Comparison of ENCODE assay signal across 19 mouse cellular contexts in the genomic region with DNA sequence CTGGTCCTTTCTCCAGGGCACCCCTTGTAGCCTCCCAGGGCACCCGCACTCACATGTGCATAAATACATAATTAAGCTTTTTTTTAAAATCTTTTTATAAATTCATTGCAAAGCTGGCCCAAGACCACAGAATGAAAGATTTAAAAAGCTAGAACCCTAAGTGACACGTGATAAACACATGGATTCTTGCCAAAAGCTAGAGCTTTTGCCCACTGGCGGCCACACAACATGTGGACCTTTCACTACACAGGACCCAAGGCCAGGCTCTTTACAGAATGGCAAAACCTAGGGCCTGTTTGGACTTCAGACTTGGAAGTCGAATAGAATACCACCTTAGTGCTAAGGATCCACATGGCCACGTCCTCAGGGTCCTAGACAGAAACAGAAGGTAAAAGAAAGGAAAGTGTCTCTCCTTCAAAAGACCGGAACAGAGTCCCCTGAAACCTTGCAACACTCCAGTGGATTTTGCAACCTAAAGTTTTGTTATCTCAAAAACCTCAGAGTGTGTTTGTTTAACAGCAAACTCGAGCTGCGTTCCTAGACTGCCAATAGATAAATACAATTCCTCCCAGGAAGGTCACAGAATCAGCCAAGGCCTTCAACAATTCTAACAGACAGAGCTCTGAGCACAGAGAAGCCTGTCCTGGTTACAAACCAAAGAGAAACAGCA. TPM values are rescaled to one million over a fixed set of nuclear protein-coding genes. Genes with fewer than 3 reads are reported as not detected.
DNase-seq lines count a peak whose midpoint lies in the region; ATAC-seq and TF ChIP-seq lines count a peak whose summit lies in the region.
"Had no signal": no experiment of that assay in that cellular context is flagged by ENCODE, and none has a peak within 500 bp of the region (broad histone marks: within the 10 kb centered on the region; RNA-seq: fewer than 3 reads in every experiment).

No protein-coding gene starts in this region.

- TF ChIP-seq POLR2A in lung, adult 2 months (IDR thresholded peaks at IDR 0.05; ENCODE audit: borderline replicate concordance, extremely low read depth, low read depth, low read length), result no peak

- H3K36me3 ChIP-seq in lung, embryonic 14.5 days (ENCODE audit: insufficient read depth), result peaks cover 13% of the 10 kb centered on the region; the same call in 1 of the 2 replicates
- peaks cover 14% of the 10 kb centered on the region for H3K36me3 ChIP-seq in intestine, postnatal 0 days (ENCODE audit: control insufficient read depth, insufficient read depth)
- H3K36me3 ChIP-seq in liver, embryonic 15.5 days (replicated peaks), result no peaks in the 10 kb centered on the region
- peaks cover 28% of the 10 kb centered on the region for H3K36me3 ChIP-seq in heart, embryonic 10.5 days

- H3K4me2 ChIP-seq in lung, embryonic 14.5 days, result no peak overlapping the region
- H3K4me2 ChIP-seq in intestine, postnatal 0 days (replicated peaks; ENCODE audit: low read depth), result no peak overlapping the region
- H3K4me2 ChIP-seq in liver, embryonic 15.5 days, result peak overlapping the region; percentile 14; the same call in 1 of the 2 replicates
- H3K4me2 ChIP-seq: embryonic facial prominence, embryonic 13.5 days had no signal

- H3K9me3 ChIP-seq in lung, embryonic 14.5 days (ENCODE audit: low read depth, low read length), result no peaks in the 10 kb centered on the region
- H3K9me3 ChIP-seq in intestine, postnatal 0 days (ENCODE audit: control insufficient read depth), result no peaks in the 10 kb centered on the region
- H3K9me3 ChIP-seq in liver, embryonic 15.5 days (replicated peaks), result no peaks in the 10 kb centered on the region
- H3K9me3 ChIP-seq in heart, embryonic 10.5 days, result no peaks in the 10 kb centered on the region
- H3K9me3 ChIP-seq: embryonic facial prominence, embryonic 13.5 days had no signal

- peak; percentile 56 for DNase-seq in lung, embryonic 14.5 days
- no peak for DNase-seq in lung, adult 2 months
- no peak for DNase-seq in thymus, postnatal 25 days
- DNase-seq in embryo, embryonic 10 days (ENCODE audit: low spot score), result no peak
- no peak for DNase-seq in heart, embryonic 10.5 days (ENCODE audit: low spot score)
- DNase-seq: cerebellum, postnatal 36 days; gastrocnemius, postnatal 36 days; kidney, adult 2 months; kidney, postnatal 4 days; left cerebral cortex, postnatal 4 days; midbrain, embryonic 14.5 days; right cerebral cortex, postnatal 25 days; thymus, postnatal 14 days had no signal

- 37% methylated on average over 8 of the region's 8 CpGs for WGBS in lung, embryonic 14.5 days
- 41% methylated on average over 8 of the region's 8 CpGs for WGBS in lung, adult 2 months
- 42% methylated on average over 8 of the region's 8 CpGs for WGBS in intestine, postnatal 0 days
- WGBS in liver, embryonic 15.5 days (ENCODE audit: insufficient replicate concordance), result 29% methylated on average over 8 of the region's 8 CpGs
- 57% methylated on average over 8 of the region's 8 CpGs for WGBS in heart, embryonic 10.5 days

- no peak overlapping the region for H3K27ac ChIP-seq in lung, embryonic 14.5 days (ENCODE audit: low read depth)
- H3K27ac ChIP-seq in intestine, postnatal 0 days (ENCODE audit: low read depth, low read length), result peak overlapping the region; percentile 35
- peak overlapping the region; percentile 58 for H3K27ac ChIP-seq in liver, embryonic 15.5 days (replicated peaks)
- H3K27ac ChIP-seq in heart, embryonic 10.5 days, result no peak overlapping the region
- H3K27ac ChIP-seq: embryonic facial prominence, embryonic 13.5 days had no signal

- no peak for TF ChIP-seq CTCF in lung, embryonic 14.5 days (IDR thresholded peaks at IDR 0.05; ENCODE audit: low read depth)
- TF ChIP-seq CTCF in lung, adult 2 months (IDR thresholded peaks at IDR 0.05; ENCODE audit: insufficient read depth, low read length), result no peak
- no peak for TF ChIP-seq CTCF in intestine, postnatal 0 days (IDR thresholded peaks at IDR 0.05; ENCODE audit: low read depth)

- no peaks in the 10 kb centered on the region for H3K4me1 ChIP-seq in lung, embryonic 14.5 days (ENCODE audit: insufficient read depth)
- peaks cover 12% of the 10 kb centered on the region for H3K4me1 ChIP-seq in lung, adult 2 months (ENCODE audit: control insufficient read depth, insufficient read depth, low read length)
- H3K4me1 ChIP-seq in intestine, postnatal 0 days (replicated peaks; ENCODE audit: control insufficient read depth, insufficient read depth, low read length), result peaks cover 16% of the 10 kb centered on the region
- H3K4me1 ChIP-seq in liver, embryonic 15.5 days (replicated peaks), result peaks cover 49% of the 10 kb centered on the region
- peaks cover 23% of the 10 kb centered on the region for H3K4me1 ChIP-seq in heart, embryonic 10.5 days
- H3K4me1 ChIP-seq: embryonic facial prominence, embryonic 13.5 days had no signal

- H3K27me3 ChIP-seq in lung, embryonic 14.5 days (ENCODE audit: insufficient read depth, low read length), result no peaks in the 10 kb centered on the region
- H3K27me3 ChIP-seq in intestine, postnatal 0 days (replicated peaks; ENCODE audit: control insufficient read depth, insufficient read depth, low read length), result no peaks in the 10 kb centered on the region
- H3K27me3 ChIP-seq in liver, embryonic 15.5 days, result no peaks in the 10 kb centered on the region
- H3K27me3 ChIP-seq in heart, embryonic 10.5 days (ENCODE audit: insufficient read depth, poor library complexity, severe bottlenecking), result no peaks in the 10 kb centered on the region
- H3K27me3 ChIP-seq: CH12.LX; embryonic facial prominence, embryonic 13.5 days had no signal

- no peak overlapping the region for H3K4me3 ChIP-seq in lung, embryonic 14.5 days (ENCODE audit: low read depth, low read length)
- no peak overlapping the region for H3K4me3 ChIP-seq in lung, adult 2 months (replicated peaks; ENCODE audit: extremely low read depth, low read depth, low read length)
- H3K4me3 ChIP-seq in intestine, postnatal 0 days (ENCODE audit: low read depth, low read length), result no peak overlapping the region
- H3K4me3 ChIP-seq in liver, embryonic 15.5 days (replicated peaks), result no peak overlapping the region
- no peak overlapping the region for H3K4me3 ChIP-seq in heart, embryonic 10.5 days
- H3K4me3 ChIP-seq: embryonic facial prominence, embryonic 13.5 days had no signal

- ATAC-seq in lung, embryonic 14.5 days (ENCODE audit: insufficient read depth), result no peak
- ATAC-seq in intestine, postnatal 0 days, result no peak
- ATAC-seq in liver, embryonic 15.5 days (ENCODE audit: insufficient read depth), result 0 out of 2 replicates have a peak, but pooled peaks have one; percentile 19
- peak; percentile 33 for ATAC-seq in megakaryocyte progenitor cell, adult 5-6 weeks (replicated peaks; ENCODE audit: poor library complexity)

- no peak overlapping the region for H3K9ac ChIP-seq in lung, embryonic 14.5 days
- no peak overlapping the region; the same call in 1 of the 2 replicates for H3K9ac ChIP-seq in intestine, postnatal 0 days (ENCODE audit: low read depth, low read length)
- H3K9ac ChIP-seq in liver, embryonic 15.5 days, result no peak overlapping the region
- H3K9ac ChIP-seq: embryonic facial prominence, embryonic 13.5 days had no signal

RNA-seq across cellular contexts. Expression of a gene that starts 15.6 kb away (rescaled TPM):
- 36.8 and 37.7 TPM in 2 replicates for polyA plus RNA-seq in lung, embryonic 14.5 days (2014; fragmentation: Nextera tagmentation; extraction: Ambion mirVana)
- 61.3 and 104 TPM in 2 replicates for polyA plus RNA-seq in lung, adult 2 months (2012; rRNA removed)
- 51.2 and 62.5 TPM in 2 replicates for polyA plus RNA-seq in intestine, postnatal 0 days (2015; fragmentation: Nextera tagmentation; extraction: Ambion mirVana)
- polyA plus RNA-seq in liver, embryonic 15.5 days (2015; fragmentation: Nextera tagmentation; extraction: Ambion mirVana), result 20.5 and 22.3 TPM in 2 replicates
- 99.4 and 117 TPM in 2 replicates for total RNA-seq in megakaryocyte progenitor cell, adult 5-6 weeks (2015)
- 139 and 140 TPM in 2 replicates for total RNA-seq in megakaryocyte progenitor cell, adult 5-6 weeks (2017)
- polyA plus RNA-seq in heart, embryonic 10.5 days (2016; fragmentation: Nextera tagmentation; extraction: Ambion mirVana), result 45.6 and 60.6 TPM in 2 replicates

RNA-seq across cellular contexts. Expression of a gene that starts 37.6 kb away (rescaled TPM):
- 0.12 and 0.50 TPM in 2 replicates for polyA plus RNA-seq in lung, embryonic 14.5 days (2014; fragmentation: Nextera tagmentation; extraction: Ambion mirVana)
- 0.20 TPM in 1 of 2 replicates, not detected in the other for polyA plus RNA-seq in lung, adult 2 months (2012; rRNA removed)
- not detected in 2 replicates for polyA plus RNA-seq in intestine, postnatal 0 days (2015; fragmentation: Nextera tagmentation; extraction: Ambion mirVana)
- not detected in 2 replicates for polyA plus RNA-seq in liver, embryonic 15.5 days (2015; fragmentation: Nextera tagmentation; extraction: Ambion mirVana)
- 0.52 TPM in 1 of 2 replicates, not detected in the other for total RNA-seq in megakaryocyte progenitor cell, adult 5-6 weeks (2015)
- 0.68 TPM in 1 of 2 replicates, not detected in the other for total RNA-seq in megakaryocyte progenitor cell, adult 5-6 weeks (2017)
- 0.20 and 0.43 TPM in 2 replicates for polyA plus RNA-seq in heart, embryonic 10.5 days (2016; fragmentation: Nextera tagmentation; extraction: Ambion mirVana)
- total RNA-seq: CH12.LX had no signal
- polyA plus RNA-seq: kidney, adult 2 months; neural tube, embryonic 11.5 days had no signal

Comparison
In these comparisons a context has a peak if more than half of its experiments do, and no peak if none do; other contexts are left out.
1. ATAC-seq: peak in liver, embryonic 15.5 days (single experiment) and megakaryocyte progenitor cell, adult 5-6 weeks (single experiment); none in lung, embryonic 14.5 days (single experiment) and intestine, postnatal 0 days (single experiment).
2. H3K27ac ChIP-seq: peak in intestine, postnatal 0 days (single experiment) and liver, embryonic 15.5 days (single experiment); none in lung, embryonic 14.5 days (single experiment) and heart, embryonic 10.5 days (single experiment).